Mouse (Mus musculus): ENCODE data around the gene Arpp21. TPM values are rescaled to one million over a fixed set of nuclear protein-coding genes. Genes with fewer than 3 reads are reported as not detected.
"Not testable (repeated sequence)": the region's sequence is repeated elsewhere in the genome, so short reads cannot be mapped to it uniquely, and the experiment has no call there.

The Arpp21 gene
- polyA plus RNA-seq, 1 experiment from 2014 or later, result 6.8 TPM

DNA sequence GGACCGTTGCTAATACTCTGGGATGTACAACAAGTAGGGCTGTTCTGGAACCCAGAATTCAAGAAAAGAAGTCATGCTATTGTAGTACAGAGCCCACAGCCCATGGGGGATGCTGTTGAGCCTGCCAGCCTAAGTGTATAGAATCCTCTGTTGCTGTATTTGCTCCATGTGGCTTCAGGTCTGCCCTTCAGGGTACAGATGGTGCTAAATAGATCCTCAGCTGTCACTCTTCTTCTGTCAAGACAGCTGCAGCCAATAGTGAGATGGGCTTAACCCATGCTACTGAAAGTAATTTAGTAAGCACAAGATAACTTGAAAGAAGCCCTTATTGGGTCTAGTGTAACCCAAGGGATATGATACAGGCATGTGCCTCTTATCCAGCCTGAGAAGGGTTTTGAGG is 195.2 kb downstream of the Arpp21 start:
- WGBS, result 71% methylated on average over 1 of the region's 1 CpGs
- Histone ChIP-seq H3K4me2 (no peak overlapping the region), H3K27ac (no peak overlapping the region), H3K9ac (no peak overlapping the region), H3K9me3 (no peaks in the 10 kb centered on the region), H3K4me3 (no peak overlapping the region), H3K4me1 (no peaks in the 10 kb centered on the region), H3K36me3 (no peaks in the 10 kb centered on the region), H3K27me3 (no peaks in the 10 kb centered on the region)
- no peak for ATAC-seq (ENCODE audit: insufficient number of reproducible peaks, insufficient read depth, low FRiP score, low TSS enrichment, low read depth)

DNA sequence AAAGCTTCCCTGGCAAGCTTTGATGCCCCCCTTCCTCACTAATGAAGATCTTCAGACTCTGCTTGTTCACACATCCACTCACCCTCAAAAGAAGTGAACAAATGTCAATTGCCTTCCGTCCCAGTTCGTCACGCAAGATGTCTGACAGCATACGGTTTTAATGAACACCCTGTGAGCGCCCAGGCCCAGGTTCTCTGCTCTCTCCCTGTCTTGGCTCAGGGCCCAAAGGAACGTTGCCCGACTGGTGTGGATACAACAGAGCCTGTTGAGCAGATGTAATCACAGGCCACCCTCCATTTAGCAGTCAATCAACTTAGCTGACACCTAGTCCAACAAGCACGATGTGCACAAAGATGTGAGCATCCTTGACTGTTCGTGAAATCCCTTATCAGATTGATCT is 198.0 kb downstream of the Arpp21 start:
- Histone ChIP-seq H3K4me3 (no peak overlapping the region), H3K4me1 (no peaks in the 10 kb centered on the region), H3K36me3 (no peaks in the 10 kb centered on the region), H3K4me2 (no peak overlapping the region), H3K9me3 (no peaks in the 10 kb centered on the region), H3K27ac (no peak overlapping the region), H3K9ac (no peak overlapping the region), H3K27me3 (no peaks in the 10 kb centered on the region)
- 0 out of 2 replicates have a peak, but pooled peaks have one; percentile 15 for ATAC-seq (ENCODE audit: insufficient number of reproducible peaks, insufficient read depth, low FRiP score, low TSS enrichment, low read depth)
- 27% methylated on average over 9 of the region's 9 CpGs for WGBS

GRCm38 (mm10) chr9:112033840-112034239 is 201.9 kb downstream of the Arpp21 start:
- H3K4me2 ChIP-seq; H3K4me3 ChIP-seq; H3K36me3 ChIP-seq; H3K9me3 ChIP-seq; H3K4me1 ChIP-seq; ATAC-seq (ENCODE audit: insufficient number of reproducible peaks, insufficient read depth, low FRiP score, low TSS enrichment, low read depth); H3K9ac ChIP-seq; H3K27me3 ChIP-seq; H3K27ac ChIP-seq: not testable (repeated sequence)
- WGBS, result 17% methylated on average over 3 of the region's 10 CpGs

- WGBS, result 80% methylated on average over 7 of the region's 7 CpGs
- H3K36me3 ChIP-seq, result no peaks in the 10 kb centered on the region
- no peak for ATAC-seq (ENCODE audit: insufficient number of reproducible peaks, insufficient read depth, low FRiP score, low TSS enrichment, low read depth)
- no peak overlapping the region for H3K9ac ChIP-seq
- H3K9me3 ChIP-seq, result no peaks in the 10 kb centered on the region
- H3K27me3 ChIP-seq, result no peaks in the 10 kb centered on the region
- H3K4me2 ChIP-seq, result no peak overlapping the region
- H3K4me1 ChIP-seq, result no peaks in the 10 kb centered on the region
- H3K27ac ChIP-seq, result no peak overlapping the region
- H3K4me3 ChIP-seq, result no peak overlapping the region
Measured at GRCm38 (mm10) chr9:112032169-112032568, 203.6 kb downstream of the Arpp21 start.

DNA sequence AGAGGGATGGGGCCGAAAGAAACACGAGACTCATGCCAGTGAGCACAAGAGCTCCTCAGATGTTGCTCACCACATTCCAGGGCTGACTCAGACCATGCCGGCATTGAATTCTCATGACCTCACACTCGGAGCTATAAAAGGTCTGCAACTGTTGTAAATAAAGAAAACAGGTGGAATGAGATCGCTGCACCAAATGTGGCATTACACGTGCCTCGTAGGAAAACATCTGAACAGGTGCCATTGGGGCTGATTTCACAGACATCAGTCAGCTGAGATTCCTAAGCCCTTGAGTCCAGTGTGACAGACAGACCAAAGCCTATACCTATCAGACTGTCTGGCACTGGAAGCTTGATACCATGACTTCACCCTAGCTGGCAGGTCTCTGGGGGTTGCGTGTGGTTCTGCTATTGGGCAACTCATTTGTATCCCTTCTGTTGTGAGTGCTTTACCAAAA is 212.1 kb downstream of the Arpp21 start:
- H3K27ac ChIP-seq, result no peak overlapping the region
- no peak overlapping the region for H3K4me2 ChIP-seq
- H3K4me1 ChIP-seq, result no peaks in the 10 kb centered on the region
- 70% methylated on average over 8 of the region's 8 CpGs for WGBS
- no peak for ATAC-seq (ENCODE audit: insufficient number of reproducible peaks, insufficient read depth, low FRiP score, low TSS enrichment, low read depth)
- H3K9ac ChIP-seq, result no peak overlapping the region
- no peaks in the 10 kb centered on the region for H3K36me3 ChIP-seq
- no peaks in the 10 kb centered on the region for H3K27me3 ChIP-seq
- no peak overlapping the region for H3K4me3 ChIP-seq
- H3K9me3 ChIP-seq, result no peaks in the 10 kb centered on the region

DNA sequence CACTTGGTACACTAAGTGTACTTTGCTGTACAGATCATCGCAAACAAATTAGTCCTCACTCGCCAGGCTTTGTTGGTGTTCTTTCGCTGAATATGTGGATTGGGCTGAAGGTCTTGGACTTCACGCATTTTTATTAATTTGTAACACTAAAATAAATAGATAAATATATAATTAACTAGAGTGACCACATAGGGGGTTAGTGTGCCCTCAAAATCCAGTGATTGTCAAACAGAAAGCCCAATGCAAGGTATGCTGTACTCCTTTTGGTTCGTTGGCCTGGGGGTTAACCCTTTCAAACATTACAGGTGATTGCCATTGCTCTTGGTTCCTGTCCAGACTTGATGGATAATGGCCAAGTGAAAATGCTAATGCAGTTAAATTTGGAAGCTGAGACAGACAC is 212.6 kb downstream of the Arpp21 start:
- Histone ChIP-seq H3K9ac (no peak overlapping the region), H3K4me3 (no peak overlapping the region), H3K4me1 (no peaks in the 10 kb centered on the region), H3K4me2 (no peak overlapping the region), H3K9me3 (no peaks in the 10 kb centered on the region), H3K27me3 (no peaks in the 10 kb centered on the region), H3K27ac (no peak overlapping the region), H3K36me3 (no peaks in the 10 kb centered on the region)
- ATAC-seq (ENCODE audit: insufficient number of reproducible peaks, insufficient read depth, low FRiP score, low TSS enrichment, low read depth), result no peak
- 89% methylated on average over 5 of the region's 5 CpGs for WGBS

Small RNA genes lying within 50 kb of the gene (microRNA-seq; reads per million reads assigned to microRNA genes)
- 30.1 reads per million, percentile 40 among the genes with 10 or more reads in this experiment for gene Mir128-2
